ENCODE assay signal across 13 mouse cellular contexts in the genomic region with DNA sequence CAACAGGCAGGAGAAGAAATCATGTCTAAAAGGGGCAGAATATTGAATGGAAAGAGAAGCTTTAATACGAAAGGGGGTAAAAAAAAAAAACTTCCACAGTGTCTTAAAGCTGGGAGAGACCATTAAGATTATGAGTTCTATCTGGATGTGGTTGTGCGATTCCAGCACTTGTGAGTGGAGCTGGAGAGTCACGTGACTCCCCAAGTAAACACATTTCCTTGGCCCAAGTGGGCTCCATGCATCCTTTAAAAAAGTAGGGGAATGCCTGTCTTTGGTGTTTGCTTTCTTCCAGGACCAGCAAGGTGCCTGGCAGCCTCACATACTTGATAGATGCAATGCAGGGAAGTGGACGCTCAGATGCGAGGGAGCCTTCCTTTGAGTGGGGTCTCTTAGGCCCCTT. TPM values are rescaled to one million over a fixed set of nuclear protein-coding genes. Genes with fewer than 3 reads are reported as not detected.
DNase-seq lines count a peak whose midpoint lies in the region; TF ChIP-seq lines count a peak whose summit lies in the region.
"Had no signal": no experiment of that assay in that cellular context is flagged by ENCODE, and none has a peak within 500 bp of the region (broad histone marks: within the 10 kb centered on the region; RNA-seq: fewer than 3 reads in every experiment).

No protein-coding gene starts in this region.

- H3K79me3 ChIP-seq in C2C12 (ENCODE audit: low read depth) = no peaks in the 10 kb centered on the region

- DNase-seq in CH12.LX (ENCODE audit: extremely low read depth) = no peak
- DNase-seq in gastrocnemius, adult 18-20 months (ENCODE audit: low spot score) = no peak
- DNase-seq in cerebellum, postnatal 14 days = no peak
- DNase-seq: adrenal gland, adult 8-10 months; cerebellum, adult 11-12 months had no signal

- H3ac ChIP-seq in C2C12 (ENCODE audit: control insufficient read depth, insufficient read length, low read depth) = no peak overlapping the region
- no peak overlapping the region for H3ac ChIP-seq in myocyte (ENCODE audit: control insufficient read depth, insufficient read length)

- peaks cover 20 to 45% of the 10 kb centered on the region in 2 experiments for H3K4me1 ChIP-seq in CH12.LX (ENCODE audit: control insufficient read depth in 1 of 2, insufficient read depth in 2 of 2)
- H3K4me1 ChIP-seq: embryonic facial prominence, embryonic 10.5 days; embryonic facial prominence, embryonic 12.5 days; forebrain, embryonic 13.5 days; forebrain, embryonic 15.5 days had no signal

- no peaks in the 10 kb centered on the region for H3K79me2 ChIP-seq in C2C12 (ENCODE audit: control insufficient read depth, insufficient read depth)
- H3K79me2 ChIP-seq in CH12.LX (replicated peaks; ENCODE audit: control insufficient read depth, extremely low read depth, insufficient read depth, poor library complexity, severe bottlenecking) = no peaks in the 10 kb centered on the region
- no peaks in the 10 kb centered on the region for H3K79me2 ChIP-seq in myocyte (ENCODE audit: control insufficient read depth, insufficient read depth)

- H3K36me3 ChIP-seq in C2C12 (ENCODE audit: control insufficient read depth, insufficient read depth) (no peaks in the 10 kb centered on the region), CH12.LX (replicated peaks in 1 of 2; ENCODE audit: control insufficient read depth in 1 of 2, insufficient read depth in 1 of 2, low read length in 1 of 2) (no peaks in the 10 kb centered on the region), myocyte (ENCODE audit: control insufficient read depth, insufficient read depth) (no peaks in the 10 kb centered on the region)
- H3K36me3 ChIP-seq: embryonic facial prominence, embryonic 10.5 days; embryonic facial prominence, embryonic 12.5 days; forebrain, embryonic 15.5 days had no signal

- H3K9ac ChIP-seq in CH12.LX (ENCODE audit: insufficient read depth, low read depth) = no peak overlapping the region
- H3K9ac ChIP-seq: embryonic facial prominence, embryonic 12.5 days; forebrain, embryonic 13.5 days; forebrain, embryonic 15.5 days; forebrain, postnatal 0 days had no signal

- no peaks in the 10 kb centered on the region for H3K9me3 ChIP-seq in CH12.LX (replicated peaks; ENCODE audit: low read length)
- H3K9me3 ChIP-seq: embryonic facial prominence, embryonic 10.5 days; embryonic facial prominence, embryonic 12.5 days; forebrain, embryonic 13.5 days; forebrain, embryonic 15.5 days had no signal

- H3K4me3 ChIP-seq in C2C12 (ENCODE audit: insufficient read depth, poor library complexity, severe bottlenecking) (no peak overlapping the region), CH12.LX (replicated peaks in 1 of 3; ENCODE audit: low read depth in 2 of 3, low read length in 2 of 3, poor library complexity in 1 of 3) (no peak overlapping the region), myocyte (no peak overlapping the region)
- H3K4me3 ChIP-seq: embryonic facial prominence, embryonic 10.5 days; embryonic facial prominence, embryonic 12.5 days; forebrain, embryonic 13.5 days; forebrain, embryonic 15.5 days had no signal

- TF ChIP-seq EP300 in CH12.LX (IDR thresholded peaks at IDR 0.05; ENCODE audit: low read length) = no peak

- no peak overlapping the region for H3K4me2 ChIP-seq in CH12.LX (ENCODE audit: insufficient read depth, low read depth, poor library complexity, severe bottlenecking)
- peak overlapping the region; percentile 53 for H3K4me2 ChIP-seq in myocyte (ENCODE audit: low read depth)
- H3K4me2 ChIP-seq: embryonic facial prominence, embryonic 12.5 days; forebrain, embryonic 13.5 days; forebrain, embryonic 15.5 days had no signal

- in situ Hi-C loops in CH12.LX (cut with MboI; ENCODE audit: low pct_ligation_motif_present, low pct_unique_long_range_greater_than_20kb, low sequenced_read_pairs) = loop anchor here (10.0 to 25.0 kb wide), 2 partner anchors 234 to 1941 kb away; no protein-coding TSS in a partner anchor

- H3K27me3 ChIP-seq in C2C12 (ENCODE audit: control insufficient read depth, insufficient read depth, insufficient read length) = peaks cover 7% of the 10 kb centered on the region
- H3K27me3 ChIP-seq in CH12.LX (replicated peaks) = peaks cover 2% of the 10 kb centered on the region
- peaks cover 9% of the 10 kb centered on the region for H3K27me3 ChIP-seq in myocyte (ENCODE audit: control insufficient read depth, insufficient read depth, insufficient read length)
- H3K27me3 ChIP-seq: embryonic facial prominence, embryonic 12.5 days; forebrain, embryonic 13.5 days; forebrain, embryonic 15.5 days; Patski had no signal

- H3K27ac ChIP-seq in CH12.LX (ENCODE audit: insufficient read depth, low read depth) = no peak overlapping the region
- H3K27ac ChIP-seq: embryonic facial prominence, embryonic 10.5 days; embryonic facial prominence, embryonic 12.5 days; forebrain, embryonic 13.5 days; forebrain, embryonic 15.5 days had no signal

- TF ChIP-seq CTCF in C2C12 (IDR thresholded peaks at IDR 0.05; ENCODE audit: control insufficient read depth, insufficient read depth, insufficient read length) (no peak), CH12.LX (conservative IDR thresholded peaks at IDR 0.05 in 1 of 2, IDR thresholded peaks at IDR 0.05 in 1 of 2; ENCODE audit: low read depth in 2 of 2, low read length in 2 of 2) (no peak)

- no peak for TF ChIP-seq POLR2A in CH12.LX (IDR thresholded peaks at IDR 0.05; ENCODE audit: low read depth, low read length)
- no peak for TF ChIP-seq POLR2A in myocyte (IDR thresholded peaks at IDR 0.05; ENCODE audit: insufficient read length, low read depth)

- dilution Hi-C loops in CH12.LX (cut with MboI; ENCODE audit: extremely low pct_ligation_motif_present, extremely low pct_unique_long_range_greater_than_20kb, low sequenced_read_pairs) = no loop called here

- no peak for TF ChIP-seq RAD21 in CH12.LX (IDR thresholded peaks at IDR 0.05; ENCODE audit: low read depth, low read length)

TF ChIP-seq in C2C12, 6 proteins besides CTCF, POLR2A, EP300 and RAD21:
- TF ChIP-seq MAX (IDR thresholded peaks at IDR 0.05) (no peak), USF1 (IDR thresholded peaks at IDR 0.05; ENCODE audit: low read depth) (peak; percentile 66)

TF ChIP-seq in CH12.LX, 34 proteins besides CTCF, POLR2A, EP300 and RAD21:
- TF ChIP-seq USF2 (conservative IDR thresholded peaks at IDR 0.05; ENCODE audit: low read depth, low read length) (0 out of 2 replicates have a peak, but pooled peaks have one; percentile 24), KAT2A (IDR thresholded peaks at IDR 0.05; ENCODE audit: insufficient replicate concordance, low read length) (no peak)
TF ChIP-seq in CH12.LX: peak in this region for 1.

TF ChIP-seq in myocyte, 11 proteins besides CTCF, POLR2A, EP300 and RAD21:
- TF ChIP-seq USF1 (IDR thresholded peaks at IDR 0.05; ENCODE audit: low read depth) = peak; percentile 40
- TF ChIP-seq MYOG (IDR thresholded peaks at IDR 0.05; ENCODE audit: control insufficient read depth in 1 of 3, insufficient read depth in 1 of 3, insufficient read length in 2 of 3, low read depth in 2 of 3) = no peak

RNA-seq across cellular contexts. Expression of a gene that starts 38.9 kb away (rescaled TPM):
- polyA plus RNA-seq in C2C12 (2012; fragmentation: generic; extraction: Trizol) (455 TPM), CH12.LX (2012; ENCODE audit: insufficient read length, low read depth) (344 and 359 TPM in 2 replicates), myocyte (2012; fragmentation: generic; extraction: Trizol) (493 TPM)
- total RNA-seq in CH12.LX (2012; rRNA removed) (313 and 382 TPM in 2 replicates), CH12.LX (2014; rRNA removed) (257 and 264 TPM in 2 replicates)
- 100 to 1,000 TPM; 171 to 189 TPM for total RNA-seq in gastrocnemius, adult 18-20 months (2021)
